Mouse (Mus musculus) spleen, adult 12 weeks (tissue): Measurements from ENCODE around the gene Gpx2.

Experiments
- DNase-seq: peaks from one replicate; pipeline ENCODE4 v3.0.0; 2022; ENCODE audit warnings: low spot score

The Gpx2 gene

GRCm38 (mm10) chr12:76795350-76795749, at the start of gene Gpx2:
TSS of gene Gpx2 (minus strand) at chr12:76795554.
- no peak for DNase-seq

DNA sequence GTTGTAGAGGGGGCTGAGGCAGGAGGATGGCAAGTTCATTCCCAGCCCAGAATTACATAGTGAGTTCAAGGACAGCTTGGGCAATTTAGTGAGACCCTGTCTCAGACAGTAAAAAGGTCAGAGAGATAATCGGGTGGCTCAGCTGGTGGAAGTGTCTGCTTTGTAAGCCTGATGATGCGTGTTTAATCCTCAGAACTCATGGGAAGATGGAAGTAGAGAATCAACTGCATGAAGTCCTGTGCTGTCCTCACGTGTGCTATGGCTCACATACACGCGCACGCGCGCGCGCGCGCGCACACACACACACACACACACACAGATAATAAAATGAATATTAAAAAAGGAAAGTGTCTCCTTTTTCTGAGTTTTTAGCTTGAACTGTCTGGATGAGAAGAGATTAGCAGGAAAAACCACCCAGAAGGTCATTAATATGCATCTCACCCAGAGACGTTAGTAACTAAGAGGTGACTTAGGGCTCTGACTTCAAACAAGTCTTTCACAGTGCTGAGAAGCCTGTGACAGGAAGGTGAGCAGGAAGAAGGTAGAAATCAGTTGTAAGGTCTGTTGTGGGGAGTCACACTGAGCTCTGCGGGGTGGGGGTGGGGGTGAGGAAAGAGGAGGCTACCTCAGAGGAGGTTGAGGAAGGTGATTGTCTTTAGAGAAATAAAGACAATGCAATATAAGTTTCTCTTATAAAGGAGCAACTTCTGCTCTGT, 49.1 kb upstream of the Gpx2 start:
- no peak for DNase-seq

- DNase-seq, result no peak
These were observed 44.7 kb upstream of the Gpx2 start for GRCm38 (mm10) chr12:76840081-76840480.

DNA sequence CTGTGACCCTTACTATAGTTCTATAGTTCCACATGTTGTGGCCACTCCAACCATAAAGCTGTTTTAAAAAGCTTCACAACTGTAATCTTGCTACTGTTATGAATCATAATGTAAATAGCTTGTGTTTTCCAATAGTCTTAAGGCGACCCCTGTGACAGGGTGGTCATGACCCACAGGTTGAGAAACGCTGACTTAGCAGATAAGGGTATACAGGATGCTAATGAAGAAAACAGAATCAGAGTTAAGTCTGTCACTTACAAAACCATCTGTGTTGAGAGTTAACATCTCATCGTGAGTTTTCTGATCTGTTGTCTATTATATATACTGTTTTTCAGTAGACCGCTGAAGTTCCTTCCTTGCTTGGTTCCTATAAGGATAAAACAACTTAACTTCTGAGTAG, 43.9 kb upstream of the Gpx2 start:
- DNase-seq, result no peak

GRCm38 (mm10) chr12:76837844-76838650, 42.7 kb upstream of the Gpx2 start:
- DNase-seq, result no peak

DNA sequence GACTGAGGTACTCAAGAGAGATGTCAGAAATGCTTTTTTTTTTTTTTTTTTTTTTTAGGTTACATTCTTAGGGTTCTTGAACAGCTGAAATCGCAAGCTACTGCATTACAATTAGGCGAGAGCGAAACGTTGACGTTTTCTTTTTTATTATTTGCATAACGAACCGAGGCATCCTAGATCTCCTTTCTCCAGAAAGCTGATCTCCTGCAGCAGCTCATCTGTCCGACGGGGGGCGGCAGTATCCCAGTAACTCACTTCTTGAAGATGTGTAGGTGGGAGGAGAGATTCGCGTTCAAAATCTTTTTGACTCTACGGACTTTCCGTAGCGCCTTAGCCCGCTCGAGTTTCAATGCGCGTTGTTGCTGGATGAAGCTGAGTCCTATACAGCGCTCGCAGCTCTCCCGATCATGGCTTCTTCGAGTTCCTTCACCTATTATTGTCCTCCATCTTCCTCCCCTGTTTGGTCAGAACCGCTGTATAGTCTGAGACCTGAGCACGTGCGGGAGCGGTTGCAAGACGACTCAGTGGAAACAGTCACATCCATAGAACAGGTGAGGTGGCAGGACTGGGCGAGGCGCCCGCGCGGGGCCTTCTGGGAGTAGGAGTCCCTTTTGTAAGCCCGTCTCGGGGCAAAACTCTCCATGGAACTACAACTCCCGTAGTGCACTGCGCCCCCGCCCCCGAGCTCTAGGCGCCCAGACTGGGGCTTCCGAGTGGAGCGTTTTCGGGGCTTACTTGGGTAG, 41.9 kb upstream of the Gpx2 start:
- DNase-seq, result peak; percentile 93

- no peak for DNase-seq
These were observed 37.4 kb upstream of the Gpx2 start for GRCm38 (mm10) chr12:76832704-76833103.

- no peak for DNase-seq
These were observed 29.9 kb upstream of the Gpx2 start for GRCm38 (mm10) chr12:76825283-76825682.

GRCm38 (mm10) chr12:76822651-76823041, 27.3 kb upstream of the Gpx2 start, which contains the start of gene Rab15:
TSS of gene Rab15 (minus strand) at chr12:76822908.
- no peak for DNase-seq

DNA sequence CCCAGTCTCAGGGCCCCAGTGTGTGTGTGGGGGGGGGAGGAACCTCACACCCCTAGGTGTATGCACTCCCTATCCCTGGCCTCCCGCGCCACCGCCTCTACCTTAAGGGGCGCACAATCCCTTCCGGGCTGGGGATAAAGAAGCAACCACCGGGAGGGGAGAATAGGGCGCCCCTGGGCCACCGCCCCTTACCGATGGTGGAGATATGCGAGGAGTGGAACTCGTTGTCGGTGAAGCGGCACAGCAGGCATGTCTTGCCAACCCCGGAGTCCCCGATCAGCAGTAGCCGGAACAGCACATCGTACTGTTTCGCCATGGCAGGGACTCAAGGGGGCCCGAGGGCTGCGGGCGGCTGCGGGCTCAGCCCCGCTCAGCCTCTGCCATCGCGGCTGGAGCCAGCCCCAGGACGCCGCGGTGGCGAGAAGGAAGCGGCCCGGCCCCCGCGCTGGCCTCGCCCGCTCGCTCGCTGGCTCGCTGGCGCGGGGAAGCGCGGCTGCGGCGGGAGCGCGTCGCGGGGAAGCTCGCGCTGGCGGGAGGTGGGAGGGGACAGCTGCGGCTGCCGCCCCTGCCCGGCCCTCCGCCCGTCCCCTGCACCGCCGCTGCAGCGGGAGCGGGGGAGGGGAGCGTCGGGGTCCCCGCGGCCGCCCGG, 26.8 kb upstream of the Gpx2 start:
- DNase-seq, result no peak

DNA sequence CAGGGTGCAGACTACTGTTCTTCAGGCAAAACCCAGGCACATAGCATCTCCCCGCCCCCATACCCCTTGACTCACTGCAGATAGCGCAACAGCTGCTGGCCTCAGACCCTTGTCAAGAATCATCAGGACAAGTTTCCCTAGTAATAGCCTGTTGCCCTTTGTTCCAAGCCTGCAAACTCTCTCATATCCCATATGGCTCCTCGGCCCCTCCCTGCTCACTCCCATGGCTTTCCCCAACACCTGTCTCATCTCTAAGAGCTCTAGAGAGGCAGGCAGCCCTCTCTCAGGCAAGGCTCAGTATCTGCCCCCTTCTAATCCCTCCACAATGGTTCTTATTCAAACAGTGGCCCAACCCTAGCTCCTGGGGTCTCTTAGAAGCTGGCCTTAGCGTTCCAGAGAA, 25.3 kb upstream of the Gpx2 start:
- DNase-seq, result no peak

DNA sequence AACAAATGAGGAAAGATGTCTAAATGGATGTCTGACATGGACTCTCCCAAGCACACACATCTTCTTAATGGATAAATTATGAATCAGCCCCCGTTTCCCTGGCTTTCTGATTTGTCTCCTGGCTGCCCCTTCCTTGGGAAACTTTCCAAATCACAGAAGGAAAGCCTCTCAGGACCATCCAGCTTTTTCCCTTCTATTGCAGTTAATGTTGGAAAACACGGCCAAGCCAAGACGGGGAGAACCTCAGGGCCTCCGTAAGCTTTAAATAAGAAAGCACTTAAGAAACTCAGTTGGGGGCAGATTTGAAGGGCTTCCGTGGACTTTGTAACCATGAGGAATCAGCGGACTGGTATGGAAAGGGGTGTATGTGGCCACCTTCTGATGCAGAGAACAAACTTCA, 24.5 kb upstream of the Gpx2 start:
- no peak for DNase-seq

DNA sequence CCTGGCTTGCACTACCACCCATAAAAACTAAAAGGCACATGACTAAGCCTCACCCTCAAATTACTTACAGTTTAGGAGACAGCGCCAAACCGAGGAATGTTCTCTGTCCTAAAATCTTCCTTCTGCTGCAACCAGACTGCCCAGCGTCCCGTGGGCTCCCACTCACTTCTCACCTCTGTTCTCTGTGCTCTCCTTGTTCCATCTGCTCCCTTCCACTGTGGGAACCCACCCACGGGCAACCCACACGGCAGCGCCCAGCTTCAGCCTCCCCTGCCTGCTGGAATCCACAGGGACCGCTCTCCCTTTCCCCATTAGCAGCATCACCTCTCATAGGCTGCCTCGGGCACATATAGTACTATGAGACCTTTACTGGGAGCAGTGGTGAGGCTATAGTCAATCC, 23.6 kb upstream of the Gpx2 start:
- no peak for DNase-seq

- no peak for DNase-seq
These were observed 22.8 kb upstream of the Gpx2 start for GRCm38 (mm10) chr12:76818120-76818519.

DNA sequence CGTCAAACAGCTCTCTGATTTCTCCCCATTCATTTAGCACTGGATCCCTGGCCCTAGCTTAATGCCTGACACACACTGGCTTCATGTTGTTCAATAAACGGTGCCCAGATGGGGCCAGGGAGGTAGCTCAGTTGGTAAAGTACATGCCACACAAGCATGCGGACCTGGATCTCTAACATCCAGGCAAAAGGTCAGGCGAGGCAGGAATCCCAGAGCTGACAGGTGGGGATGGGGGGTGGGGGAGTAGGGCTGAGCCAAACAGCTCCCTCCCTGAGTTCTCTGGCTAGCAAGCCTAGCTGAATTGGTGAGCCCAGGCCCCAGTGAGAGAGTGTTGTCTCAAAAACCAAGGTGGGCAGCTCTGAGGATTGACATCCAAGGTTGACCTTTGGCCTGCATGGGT, 21.8 kb upstream of the Gpx2 start:
- DNase-seq, result no peak

DNA sequence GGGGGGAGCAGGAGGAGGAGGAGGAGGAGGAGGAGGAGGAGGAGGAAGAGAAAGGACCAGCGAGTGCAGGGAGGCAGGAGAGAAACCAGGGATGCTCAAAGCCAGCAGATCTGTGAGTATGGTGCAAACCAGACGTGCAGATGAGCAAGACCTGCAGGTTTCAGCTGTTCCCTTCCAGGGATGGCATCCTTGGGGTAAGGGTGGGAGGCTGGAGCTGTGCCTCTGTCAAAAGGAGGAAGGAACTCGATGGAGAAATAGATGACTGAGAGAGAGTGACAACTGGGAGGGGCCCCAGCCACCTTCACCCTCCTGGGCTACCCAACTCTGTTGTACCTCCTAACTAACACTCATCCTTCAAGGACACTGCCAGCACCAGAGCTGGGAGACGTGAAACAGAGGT, 21.4 kb upstream of the Gpx2 start:
- DNase-seq, result no peak

DNA sequence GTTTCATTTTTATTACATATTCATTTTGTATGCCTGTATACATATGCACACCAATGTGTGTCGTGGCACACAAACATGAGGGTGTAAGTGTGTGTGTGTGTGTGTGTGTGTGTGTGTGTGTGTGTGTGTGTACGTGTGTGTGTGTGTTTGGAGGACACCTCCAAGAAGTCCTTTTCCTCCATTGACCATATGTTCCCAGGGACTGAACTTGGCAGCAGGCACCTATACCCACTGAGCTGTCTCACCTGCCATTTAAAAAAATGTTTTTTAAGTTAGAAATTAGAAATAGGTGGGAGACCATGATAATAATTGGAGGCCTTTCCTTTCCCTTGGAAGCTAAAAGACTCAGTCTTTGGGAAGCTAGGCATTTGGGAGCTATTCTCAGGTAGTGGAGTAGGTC, 18.8 kb upstream of the Gpx2 start:
- DNase-seq, result no peak

DNA sequence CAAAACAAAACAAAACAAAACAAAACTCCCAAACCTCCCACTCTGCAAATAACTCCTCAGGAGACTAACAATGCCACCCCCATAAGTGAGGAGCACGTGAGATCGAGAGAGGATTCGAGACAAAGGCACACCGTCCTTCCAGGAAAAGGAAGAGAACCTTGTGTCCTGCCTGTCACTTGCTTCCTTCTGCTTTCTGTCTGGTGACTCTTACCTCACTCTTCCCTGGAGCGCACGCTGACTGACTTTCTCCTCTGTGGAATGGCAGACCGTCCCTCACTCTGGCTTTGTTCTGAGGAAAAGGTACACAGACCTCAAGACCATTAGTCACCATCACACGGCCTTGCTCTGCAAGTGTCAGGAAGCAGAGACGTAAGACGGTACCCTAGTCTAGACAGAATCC, 18.2 kb upstream of the Gpx2 start:
- DNase-seq, result no peak

- DNase-seq, result no peak
These were observed 15.7 kb upstream of the Gpx2 start for GRCm38 (mm10) chr12:76811006-76811405.

- DNase-seq, result no peak
These were observed 15.1 kb upstream of the Gpx2 start for GRCm38 (mm10) chr12:76810491-76810890.

DNA sequence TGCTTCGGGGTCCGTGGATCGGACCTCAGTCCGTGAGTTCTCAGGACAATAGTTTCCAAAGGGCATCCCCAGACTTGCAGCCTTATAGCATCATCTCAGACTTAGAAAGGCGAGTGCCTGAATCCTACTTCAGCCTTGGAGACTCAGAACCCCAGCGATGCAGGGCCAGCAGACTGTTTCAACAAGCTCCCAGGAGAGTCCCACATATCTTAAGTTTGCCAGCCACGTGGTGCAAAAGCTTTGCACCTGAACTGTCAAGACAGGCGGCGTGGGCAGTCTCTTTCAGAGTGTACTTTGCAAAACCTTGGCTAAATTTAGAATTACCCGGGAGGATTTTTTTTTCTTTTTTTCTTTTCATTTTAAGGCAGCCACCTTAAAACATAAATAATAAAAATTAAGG, 12.4 kb upstream of the Gpx2 start:
- DNase-seq, result no peak

- no peak for DNase-seq
These were observed 9.9 kb upstream of the Gpx2 start for GRCm38 (mm10) chr12:76805056-76805811.
